Mouse (Mus musculus) megakaryocyte, embryonic 14.5 days (primary cell): ENCODE data around the gene E130218I03Rik. TPM values are rescaled to one million over a fixed set of nuclear protein-coding genes. Genes with fewer than 3 reads are reported as not detected.
"Not testable (repeated sequence)": the region's sequence is repeated elsewhere in the genome, so short reads cannot be mapped to it uniquely, and the experiment has no call there.

Experiments used
- H3K27me3 ChIP-seq: replicated peaks from 2 replicates; pipeline ENCODE3; 2012; ENCODE audit warnings: inconsistent platforms
- H3K36me3 ChIP-seq: replicated peaks from 2 replicates; pipeline ENCODE3; 2012; ENCODE audit warnings: low read length, inconsistent platforms, mixed read lengths
- H3K4me1 ChIP-seq: 2 replicates; pipeline ENCODE4 v1.6.1; 2012; ENCODE audit warnings: inconsistent platforms
- H3K4me3 ChIP-seq: replicated peaks from 2 replicates; pipeline ENCODE3; 2012; ENCODE audit warnings: moderate library complexity, mild to moderate bottlenecking, inconsistent platforms
- H3K9me3 ChIP-seq: 2 replicates; pipeline ENCODE4 v1.6.1; 2012; ENCODE audit warnings: inconsistent platforms
- FLI1 ChIP-seq: IDR thresholded peaks from 2 replicates; pipeline ENCODE4 v1.6.1; 2012; ENCODE audit warnings: low read length, inconsistent platforms, mixed read lengths
- GATA1 ChIP-seq: IDR thresholded peaks from 3 replicates; pipeline ENCODE4 v1.6.1; 2012; ENCODE audit warnings: mixed read lengths, low read length, inconsistent platforms, borderline replicate concordance
- polyA plus RNA-seq: library from polyadenylated mRNA; stranded (reverse); fragments of >175 nt; gene quantifications from 2 replicates; pipeline ENCODE4 v1.2.3, GENCODE M21; 2012; ENCODE audit warnings: low replicate concordance; ENCODE audit not compliant: insufficient read depth

E130218I03Rik gene
- polyA plus RNA-seq, 1 experiment, result not detected

GRCm38 (mm10) chr4:134258354-134258753, 14.9 kb downstream of the E130218I03Rik start:
- H3K4me3 ChIP-seq, result no peak overlapping the region
- TF ChIP-seq FLI1 (no peak), GATA1 (no peak)
- H3K4me1 ChIP-seq, result peaks cover 12% of the 10 kb centered on the region; the same call in 1 of the 2 replicates
- no peaks in the 10 kb centered on the region for H3K36me3 ChIP-seq
- H3K9me3 ChIP-seq, result peaks cover 13% of the 10 kb centered on the region
- H3K27me3 ChIP-seq, result peaks cover 70% of the 10 kb centered on the region

- no peak for TF ChIP-seq GATA1
- TF ChIP-seq FLI1, result no peak
- H3K4me1 ChIP-seq, result peaks cover 3% of the 10 kb centered on the region; the same call in 1 of the 2 replicates
- H3K9me3 ChIP-seq, result peaks cover 23% of the 10 kb centered on the region
- H3K4me3 ChIP-seq, result no peak overlapping the region
- H3K36me3 ChIP-seq, result no peaks in the 10 kb centered on the region
- peaks cover 39% of the 10 kb centered on the region for H3K27me3 ChIP-seq
These were observed 19.7 kb downstream of the E130218I03Rik start for GRCm38 (mm10) chr4:134263191-134263590.

- Histone ChIP-seq H3K27me3 (peaks cover 25% of the 10 kb centered on the region), H3K4me3 (no peak overlapping the region), H3K36me3 (no peaks in the 10 kb centered on the region), H3K9me3 (peaks cover 24% of the 10 kb centered on the region), H3K4me1 (no peaks in the 10 kb centered on the region)
- TF ChIP-seq FLI1 (no peak), GATA1 (no peak)
These were observed 22.6 kb downstream of the E130218I03Rik start for GRCm38 (mm10) chr4:134265860-134266585.

- no peaks in the 10 kb centered on the region for H3K36me3 ChIP-seq
- peaks cover 13% of the 10 kb centered on the region for H3K4me1 ChIP-seq
- H3K27me3 ChIP-seq, result peaks cover 15% of the 10 kb centered on the region
- TF ChIP-seq GATA1 (no peak), FLI1 (no peak)
- H3K9me3 ChIP-seq, result peaks cover 13% of the 10 kb centered on the region
- H3K4me3 ChIP-seq, result no peak overlapping the region
These were observed 24.7 kb downstream of the E130218I03Rik start for GRCm38 (mm10) chr4:134268102-134268655.

GRCm38 (mm10) chr4:134269622-134270021, 26.2 kb downstream of the E130218I03Rik start:
- not testable (repeated sequence) for H3K36me3 ChIP-seq, H3K27me3 ChIP-seq, H3K9me3 ChIP-seq, H3K4me3 ChIP-seq
- peaks cover 22% of the 10 kb centered on the region for H3K4me1 ChIP-seq

- Histone ChIP-seq H3K9me3 (peaks cover 3% of the 10 kb centered on the region; the same call in 1 of the 2 replicates), H3K27me3 (peaks cover 3% of the 10 kb centered on the region), H3K4me3 (no peak overlapping the region), H3K4me1 (peaks cover 22% of the 10 kb centered on the region), H3K36me3 (peaks cover 19% of the 10 kb centered on the region)
- no peak for TF ChIP-seq FLI1
These were observed 28.5 kb downstream of the E130218I03Rik start for GRCm38 (mm10) chr4:134271979-134272378.

- H3K27me3 ChIP-seq, result peaks cover 3% of the 10 kb centered on the region
- H3K4me3 ChIP-seq, result peak overlapping the region; percentile 88
- H3K4me1 ChIP-seq, result peaks cover 22% of the 10 kb centered on the region
- H3K9me3 ChIP-seq, result peaks cover 3% of the 10 kb centered on the region; the same call in 1 of the 2 replicates
- no peak for TF ChIP-seq FLI1
- no peak for TF ChIP-seq GATA1
- H3K36me3 ChIP-seq, result peaks cover 28% of the 10 kb centered on the region
These were observed 29.4 kb downstream of the E130218I03Rik start for GRCm38 (mm10) chr4:134272731-134273416.

GRCm38 (mm10) chr4:134273417-134274345, 30.2 kb downstream of the E130218I03Rik start:
- peaks cover 36% of the 10 kb centered on the region for H3K36me3 ChIP-seq
- no peaks in the 10 kb centered on the region for H3K9me3 ChIP-seq
- H3K27me3 ChIP-seq, result peaks cover 3% of the 10 kb centered on the region
- H3K4me3 ChIP-seq, result peak overlapping the region; percentile 88
- H3K4me1 ChIP-seq, result peaks cover 22% of the 10 kb centered on the region
- TF ChIP-seq GATA1 (no peak), FLI1 (no peak)

GRCm38 (mm10) chr4:134284942-134285341, 41.5 kb downstream of the E130218I03Rik start:
- TF ChIP-seq FLI1 (no peak), GATA1 (no peak)
- Histone ChIP-seq H3K4me3 (peak overlapping the region; percentile 81), H3K36me3 (peaks cover 43% of the 10 kb centered on the region), H3K27me3 (no peaks in the 10 kb centered on the region), H3K4me1 (peaks cover 47% of the 10 kb centered on the region), H3K9me3 (no peaks in the 10 kb centered on the region)
